Mouse (Mus musculus) layer of hippocampus, postnatal 25 days (tissue): ENCODE measurements around the gene Gapdh. TPM values are rescaled to one million over a fixed set of nuclear protein-coding genes. Genes with fewer than 3 reads are reported as not detected.
A peak's percentile ranks its signal among the peaks of the same experiment; 100 is the strongest.

ENCODE experiments used
- DNase-seq, 2 experiments: peaks; one replicate each; pipeline ENCODE4 v3.0.0; 2022; ENCODE audit warnings: mixed read lengths in 2 of 2, low spot score in 1 of 2; ENCODE audit errors: extremely low spot score in 1 of 2
- total RNA-seq, 2 experiments: library from RNA; stranded (reverse); gene quantifications; 2 replicates each; pipeline ENCODE4 v1.2.3; 2021

The Gapdh gene
- total RNA-seq, 2 experiments from 2014 or later, result 2,323 to 2,636 TPM

- DNase-seq, result no peak
These were observed 13.9 kb downstream of the Gapdh start for GRCm38 (mm10) chr6:125152212-125153017.

GRCm38 (mm10) chr6:125149569-125149950, 16.7 kb downstream of the Gapdh start:
- DNase-seq, result no peak

- DNase-seq, result peak in 1 of 2 experiments; percentile 27
These were observed 17.2 kb downstream of the Gapdh start for GRCm38 (mm10) chr6:125148926-125149568.

GRCm38 (mm10) chr6:125148251-125148925, 17.9 kb downstream of the Gapdh start:
- DNase-seq, result peak in 1 of 2 experiments; percentile 13

- no peak for DNase-seq
These were observed 18.9 kb downstream of the Gapdh start for GRCm38 (mm10) chr6:125147329-125147728.

- DNase-seq, result no peak
These were observed 19.5 kb downstream of the Gapdh start for GRCm38 (mm10) chr6:125146797-125147196.

- DNase-seq, result no peak
These were observed 20.1 kb downstream of the Gapdh start for GRCm38 (mm10) chr6:125146148-125146547.

- no peak for DNase-seq
These were observed 20.8 kb downstream of the Gapdh start for GRCm38 (mm10) chr6:125145479-125145951.

- DNase-seq, result peak; percentile 79 to 80
These were observed 21.3 kb downstream of the Gapdh start, which contains the start of gene Iffo1 for GRCm38 (mm10) chr6:125145001-125145400. Gene Iffo1 (plus strand): TSS chr6:125145241.

- no peak for DNase-seq
These were observed 22.4 kb downstream of the Gapdh start for GRCm38 (mm10) chr6:125143904-125144303.

GRCm38 (mm10) chr6:125143128-125143527, 23.1 kb downstream of the Gapdh start:
- DNase-seq, result no peak

GRCm38 (mm10) chr6:125142436-125142835, 23.8 kb downstream of the Gapdh start:
- DNase-seq, result no peak

- DNase-seq, result no peak
These were observed 26.5 kb downstream of the Gapdh start for GRCm38 (mm10) chr6:125139747-125140146.

GRCm38 (mm10) chr6:125137002-125137671, 29.1 kb downstream of the Gapdh start:
- DNase-seq, result peak in 1 of 2 experiments; percentile 70

- DNase-seq, result no peak
These were observed 33.8 kb downstream of the Gapdh start for GRCm38 (mm10) chr6:125132470-125132869.

- peak; percentile 63 to 72 for DNase-seq
These were observed 34.7 kb downstream of the Gapdh start, which contains the start of gene Nop2 for GRCm38 (mm10) chr6:125131302-125132156. Gene Nop2 (plus strand): TSS chr6:125131909.

GRCm38 (mm10) chr6:125129710-125130402, 36.4 kb downstream of the Gapdh start:
- no peak for DNase-seq

- DNase-seq, result no peak
These were observed 37.5 kb downstream of the Gapdh start for GRCm38 (mm10) chr6:125128724-125129123.

GRCm38 (mm10) chr6:125119387-125119786, 46.9 kb downstream of the Gapdh start:
- no peak for DNase-seq
